Mouse (Mus musculus) intestine, embryonic 14.5 days (tissue): Measurements from ENCODE around the gene Kcnk1. TPM values are rescaled to one million over a fixed set of nuclear protein-coding genes. Genes with fewer than 3 reads are reported as not detected.

Experiments used
- ATAC-seq: fragments of 200-750 bp; cut with Nextera tagmentation; replicated peaks from 2 replicates; pipeline ENCODE4 v1.8.0; 2017; ENCODE audit warnings: low read depth, moderate number of reproducible peaks, moderate TSS enrichment, moderate library complexity; ENCODE audit not compliant: low FRiP score, low TSS enrichment
- DNase-seq: peaks from one replicate; pipeline ENCODE4 v3.0.0-alpha.2; 2018; ENCODE audit warnings: low spot score
- H3K27ac ChIP-seq: fragments of 300-500 bp; sonication (generic); 2 replicates; pipeline ENCODE4 v1.5.1; 2014; ENCODE audit warnings: low read depth, mild to moderate bottlenecking, control low read depth
- H3K27me3 ChIP-seq: fragments of 300-500 bp; sonication (generic); replicated peaks from 2 replicates; pipeline ENCODE4 v1.6.1; 2014; ENCODE audit warnings: low read length, control low read depth; ENCODE audit not compliant: control insufficient read depth, insufficient read depth
- H3K36me3 ChIP-seq: fragments of 300-500 bp; sonication (generic); 2 replicates; pipeline ENCODE4 v1.6.1; 2014; ENCODE audit warnings: low read length, control low read depth; ENCODE audit not compliant: control insufficient read depth, insufficient read depth
- H3K4me1 ChIP-seq: fragments of 300-500 bp; sonication (generic); replicated peaks from 2 replicates; pipeline ENCODE4 v1.6.1; 2014; ENCODE audit warnings: low read length, control low read depth, mixed read lengths; ENCODE audit not compliant: control insufficient read depth, insufficient read depth
- H3K4me2 ChIP-seq: fragments of 300-500 bp; sonication (generic); 2 replicates; pipeline ENCODE4 v1.6.1; 2014; ENCODE audit warnings: low read length
- H3K4me3 ChIP-seq: fragments of 300-500 bp; sonication (generic); 2 replicates; pipeline ENCODE4 v1.5.1; 2014; ENCODE audit warnings: low read depth, low read length, control low read depth, mixed read lengths
- H3K9ac ChIP-seq: fragments of 300-500 bp; sonication (generic); 2 replicates; pipeline ENCODE4 v1.6.1; 2014; ENCODE audit warnings: mild to moderate bottlenecking, low read length
- H3K9me3 ChIP-seq: fragments of 300-500 bp; sonication (generic); 2 replicates; pipeline ENCODE4 v1.6.1; 2016; ENCODE audit warnings: low read length, control low read depth; ENCODE audit not compliant: control insufficient read depth
- WGBS: fragments of 180-500 bp; shearing (Covaris S2); extraction: QIAGEN DNeasy Blood & Tissue Kit; methylation state at CpG from one replicate; pipeline ENCODE4 v1.1.7; 2014; 5-methylcytosine and 5-hydroxymethylcytosine counted together
- polyA plus RNA-seq: library from polyadenylated mRNA; unstranded; fragments of >200 nt; fragmentation: Nextera tagmentation; extraction: Ambion mirVana; gene quantifications from 2 replicates; pipeline ENCODE4 v1.2.1, GENCODE M21; 2014

Kcnk1 gene
- polyA plus RNA-seq, 1 experiment from 2014 or later: 50.3 TPM

DNA sequence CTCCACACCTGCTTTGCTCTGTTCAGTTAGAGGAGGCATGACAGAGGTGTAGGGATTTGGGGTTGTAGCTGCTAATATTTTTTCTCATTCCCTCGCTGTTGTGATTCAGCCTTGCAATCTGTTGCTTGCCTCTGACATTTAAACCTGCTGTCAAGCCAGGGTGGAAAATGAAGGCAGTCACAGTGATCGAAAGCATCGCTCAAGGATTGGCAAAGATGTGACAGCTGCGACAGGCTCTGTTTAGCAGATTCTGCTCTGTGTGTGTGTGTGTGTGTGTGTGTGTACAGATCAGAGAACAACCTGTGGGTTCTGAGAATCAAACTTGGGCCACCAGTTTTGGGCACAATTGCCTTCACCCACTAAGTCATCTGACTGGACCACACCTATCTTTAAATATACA, 50.8 kb downstream of the Kcnk1 start:
- no peak overlapping the region for H3K9ac ChIP-seq

DNA sequence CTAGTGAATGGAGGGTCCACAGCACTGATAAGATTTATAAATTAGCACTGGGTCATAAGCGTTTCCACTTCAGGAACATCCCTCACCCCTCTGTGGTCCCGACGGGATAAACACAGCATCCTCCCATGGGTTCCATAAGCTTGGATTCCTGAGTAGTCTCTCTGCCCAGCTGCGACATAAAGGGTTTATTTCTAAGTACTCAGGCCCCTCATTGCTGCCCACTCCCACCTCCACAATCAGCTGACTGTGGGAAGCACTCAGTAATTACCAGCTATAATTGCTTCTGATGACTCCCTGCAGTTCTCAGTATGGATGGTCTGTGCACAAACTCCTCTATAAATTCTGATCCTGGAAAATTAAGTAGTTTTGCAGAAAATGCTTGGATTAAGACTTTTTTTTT, 58.9 kb downstream of the Kcnk1 start:
- no peaks in the 10 kb centered on the region for H3K36me3 ChIP-seq
- H3K27ac ChIP-seq: no peak overlapping the region
- H3K4me2 ChIP-seq: no peak overlapping the region
- DNase-seq (no peak), ATAC-seq (no peak)
- no peak overlapping the region for H3K9ac ChIP-seq
- H3K4me1 ChIP-seq: no peaks in the 10 kb centered on the region
- no peaks in the 10 kb centered on the region for H3K27me3 ChIP-seq
- no peak overlapping the region for H3K4me3 ChIP-seq
- H3K9me3 ChIP-seq: no peaks in the 10 kb centered on the region
- 64% methylated on average over 4 of the region's 4 CpGs for WGBS

More for the DNA sequence above, 50.8 kb downstream of the Kcnk1 start:
- ATAC-seq (no peak), DNase-seq (no peak)
- no peaks in the 10 kb centered on the region for H3K4me1 ChIP-seq
- no peak overlapping the region for H3K27ac ChIP-seq
- H3K4me2 ChIP-seq: no peak overlapping the region
- 88% methylated on average over 4 of the region's 4 CpGs for WGBS
- no peaks in the 10 kb centered on the region for H3K27me3 ChIP-seq
- no peaks in the 10 kb centered on the region for H3K9me3 ChIP-seq
- H3K4me3 ChIP-seq: no peak overlapping the region
- H3K36me3 ChIP-seq: no peaks in the 10 kb centered on the region

DNA sequence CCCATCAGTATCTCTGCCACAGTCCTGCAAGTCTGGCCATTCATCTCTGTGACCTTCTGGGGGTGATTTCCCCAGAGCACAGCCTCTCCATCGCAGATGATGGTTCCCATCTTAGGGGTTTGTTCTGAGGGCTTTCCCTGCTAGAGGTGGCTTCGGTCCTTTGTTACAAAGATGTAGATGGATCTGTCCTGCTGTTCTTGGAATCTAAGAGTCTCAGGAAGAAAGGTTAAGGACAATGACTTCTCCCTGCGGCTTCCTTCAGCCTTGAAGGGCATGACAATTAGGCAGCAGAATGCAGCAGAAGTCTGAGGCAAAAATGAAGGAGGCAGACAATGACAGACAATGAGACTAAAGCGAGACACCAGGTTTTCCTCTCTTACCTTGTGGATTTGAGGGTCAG, 63.9 kb downstream of the Kcnk1 start:
- H3K9ac ChIP-seq: no peak overlapping the region
- no peaks in the 10 kb centered on the region for H3K4me1 ChIP-seq
- H3K36me3 ChIP-seq: no peaks in the 10 kb centered on the region
- H3K27me3 ChIP-seq: no peaks in the 10 kb centered on the region
- no peak overlapping the region for H3K4me2 ChIP-seq
- DNase-seq (no peak), ATAC-seq (no peak)
- 85% methylated on average over 4 of the region's 4 CpGs for WGBS
- H3K9me3 ChIP-seq: no peaks in the 10 kb centered on the region
- no peak overlapping the region for H3K4me3 ChIP-seq
- no peak overlapping the region for H3K27ac ChIP-seq

DNA sequence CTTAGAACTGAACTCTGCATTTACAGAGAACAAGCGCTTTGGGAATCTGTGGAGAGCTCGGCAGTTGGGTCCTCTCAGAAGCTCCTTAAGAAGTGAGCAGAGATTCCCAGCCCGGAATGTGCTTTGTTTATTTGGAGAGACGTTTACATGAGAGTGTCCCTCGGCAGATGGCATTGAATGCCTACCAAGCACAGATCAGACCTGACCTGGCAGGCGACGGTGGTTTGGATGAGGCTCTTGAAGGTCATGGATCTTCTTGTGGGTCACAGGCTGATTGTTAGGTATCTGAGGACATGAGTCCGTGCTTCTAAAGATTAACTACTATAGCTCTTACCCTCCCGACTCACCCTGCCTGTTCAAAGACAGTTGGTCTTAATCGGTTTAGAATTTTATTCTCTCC, 67.9 kb downstream of the Kcnk1 start:
- Histone ChIP-seq H3K4me3 (no peak overlapping the region), H3K4me2 (no peak overlapping the region), H3K27me3 (no peaks in the 10 kb centered on the region), H3K36me3 (no peaks in the 10 kb centered on the region), H3K9me3 (peaks cover 3% of the 10 kb centered on the region; the same call in 1 of the 2 replicates), H3K9ac (no peak overlapping the region), H3K4me1 (no peaks in the 10 kb centered on the region), H3K27ac (no peak overlapping the region)
- WGBS: 53% methylated on average over 10 of the region's 10 CpGs
- peak; percentile 18 for DNase-seq
- ATAC-seq: no peak

DNA sequence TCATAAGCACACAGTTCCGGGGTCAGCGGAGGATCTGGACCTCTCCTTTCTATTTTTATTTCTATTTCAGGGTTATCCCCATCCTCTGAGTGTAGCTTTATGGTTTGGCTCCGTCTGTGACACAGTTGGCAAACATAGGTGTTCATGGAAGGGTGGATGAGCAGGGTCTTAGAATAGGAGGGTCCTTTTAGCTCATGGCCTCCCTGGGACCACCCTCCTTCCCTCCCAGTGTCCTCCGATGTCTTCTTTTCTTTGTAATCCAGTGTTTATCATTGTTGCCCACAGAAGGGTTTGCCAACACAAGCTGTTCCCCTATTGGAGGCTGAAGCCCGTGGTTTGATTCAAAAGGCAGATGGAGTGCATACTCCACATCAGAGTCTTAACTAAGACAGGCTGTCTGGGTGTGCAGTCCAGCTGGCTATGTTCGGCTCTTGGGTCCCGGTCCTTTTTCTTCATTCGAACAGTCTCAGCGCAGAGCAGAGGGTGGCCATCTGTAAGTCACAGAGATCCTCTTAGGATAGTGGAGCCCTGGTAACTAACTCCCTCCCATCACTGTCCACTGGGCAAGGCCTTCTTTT, 69.0 kb downstream of the Kcnk1 start:
- WGBS: 81% methylated on average over 9 of the region's 9 CpGs
- no peaks in the 10 kb centered on the region for H3K36me3 ChIP-seq
- ATAC-seq: no peak

DNA sequence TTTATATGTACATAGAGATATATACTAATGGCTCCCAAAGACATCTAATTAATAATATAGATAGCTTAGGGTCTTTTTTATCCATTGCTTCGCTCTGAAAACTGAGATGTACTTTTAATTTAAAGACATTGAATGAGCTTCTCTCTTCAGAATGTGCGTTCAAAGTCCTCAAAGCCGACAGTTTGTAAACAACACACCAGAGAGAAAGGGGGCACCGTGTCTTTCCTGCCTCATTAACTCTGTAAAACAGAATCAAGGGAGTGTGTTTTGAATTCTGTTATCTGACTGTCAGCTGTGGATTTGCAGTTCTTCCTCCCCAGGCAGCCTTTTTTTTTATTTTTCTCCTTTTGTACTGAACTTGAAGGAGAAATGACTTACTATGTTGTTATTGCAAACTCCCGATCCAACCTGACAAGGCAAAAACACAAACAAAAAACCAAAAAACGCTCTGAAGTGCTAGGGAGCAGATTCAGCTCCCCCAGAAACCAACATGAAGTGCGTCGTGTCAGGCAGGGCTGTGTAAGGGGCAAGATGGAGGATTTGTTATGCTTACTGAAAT, 69.7 kb downstream of the Kcnk1 start:
- Histone ChIP-seq H3K9ac (no peak overlapping the region), H3K27me3 (no peaks in the 10 kb centered on the region), H3K4me1 (no peaks in the 10 kb centered on the region), H3K4me3 (no peak overlapping the region), H3K9me3 (peaks cover 3% of the 10 kb centered on the region; the same call in 1 of the 2 replicates), H3K36me3 (no peaks in the 10 kb centered on the region), H3K4me2 (no peak overlapping the region), H3K27ac (no peak overlapping the region)
- ATAC-seq (no peak), DNase-seq (peak; percentile 36)
- 42% methylated on average over 8 of the region's 8 CpGs for WGBS

More for the DNA sequence above, 69.0 kb downstream of the Kcnk1 start:
- no peak overlapping the region for H3K4me2 ChIP-seq
- H3K9ac ChIP-seq: no peak overlapping the region
- no peaks in the 10 kb centered on the region for H3K4me1 ChIP-seq
- DNase-seq: no peak
- H3K27ac ChIP-seq: no peak overlapping the region
- no peaks in the 10 kb centered on the region for H3K27me3 ChIP-seq
- H3K9me3 ChIP-seq: peaks cover 3% of the 10 kb centered on the region; the same call in 1 of the 2 replicates
- no peak overlapping the region for H3K4me3 ChIP-seq

DNA sequence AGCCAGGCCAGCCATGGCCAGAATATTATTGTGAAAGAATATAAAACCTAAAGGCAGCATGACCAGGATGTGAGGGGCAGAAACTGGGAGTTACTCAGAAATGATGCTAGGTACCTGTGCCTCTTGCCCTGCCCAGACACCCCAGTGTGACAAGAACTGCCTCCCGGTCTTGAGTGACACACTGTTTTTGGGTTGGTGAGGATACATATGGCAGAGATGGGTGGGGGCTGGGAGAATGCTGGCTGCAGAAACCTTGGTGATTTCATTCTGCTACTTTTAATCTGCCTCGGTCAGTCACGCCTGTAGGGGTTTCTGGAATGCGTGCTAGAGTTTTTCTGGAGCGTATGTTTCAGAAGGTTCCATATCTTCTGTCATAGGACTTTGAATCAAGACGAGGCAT, 72.3 kb downstream of the Kcnk1 start:
- 56% methylated on average over 6 of the region's 6 CpGs for WGBS
- Histone ChIP-seq H3K27me3 (no peaks in the 10 kb centered on the region), H3K36me3 (no peaks in the 10 kb centered on the region), H3K4me2 (no peak overlapping the region), H3K9me3 (peaks cover 3% of the 10 kb centered on the region; the same call in 1 of the 2 replicates), H3K4me1 (no peaks in the 10 kb centered on the region), H3K4me3 (no peak overlapping the region), H3K9ac (no peak overlapping the region), H3K27ac (no peak overlapping the region)
- ATAC-seq (no peak), DNase-seq (peak; percentile 16)

DNA sequence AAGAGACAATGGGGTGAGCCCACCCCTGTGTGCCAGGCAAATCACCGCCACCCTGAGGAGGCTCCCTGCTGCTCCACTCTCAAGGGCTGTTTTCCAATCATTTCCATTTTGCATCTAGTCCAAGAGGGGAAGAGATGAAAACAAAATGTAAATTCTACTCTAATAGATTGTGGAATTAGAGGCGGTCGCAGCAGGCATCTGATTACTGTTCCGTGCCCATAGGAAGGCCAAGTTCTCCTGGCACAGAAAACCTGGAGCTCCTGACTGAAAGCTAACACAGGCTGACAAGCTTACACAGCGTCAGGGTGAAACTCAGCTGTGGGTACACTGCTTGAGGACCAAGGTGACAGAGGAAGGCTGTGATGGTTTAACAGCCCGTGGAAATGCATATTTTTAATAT, 73.2 kb downstream of the Kcnk1 start:
- Histone ChIP-seq H3K9me3 (peaks cover 3% of the 10 kb centered on the region; the same call in 1 of the 2 replicates), H3K9ac (no peak overlapping the region), H3K27me3 (no peaks in the 10 kb centered on the region), H3K27ac (no peak overlapping the region), H3K4me2 (no peak overlapping the region), H3K4me3 (no peak overlapping the region), H3K4me1 (no peaks in the 10 kb centered on the region), H3K36me3 (no peaks in the 10 kb centered on the region)
- 90% methylated on average over 6 of the region's 6 CpGs for WGBS
- no peak for ATAC-seq
- DNase-seq: no peak

DNA sequence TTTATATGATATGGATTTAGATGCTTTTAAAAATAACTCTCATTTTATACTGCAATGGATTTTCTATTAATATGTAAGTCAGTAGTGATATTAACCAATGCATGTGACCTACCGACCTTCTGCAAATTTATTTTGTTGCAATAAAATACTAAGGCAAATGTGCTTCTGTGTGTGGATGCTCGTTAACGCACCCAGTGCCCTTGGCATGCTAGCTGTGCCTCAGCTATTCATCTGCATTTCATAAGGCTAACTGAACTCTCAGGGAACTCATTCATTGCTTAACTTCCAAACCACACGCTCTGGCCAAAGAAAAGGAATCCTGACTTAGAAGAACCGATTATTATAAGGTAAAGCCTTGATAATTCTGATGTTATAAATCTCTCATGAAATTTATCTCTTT, 77.7 kb downstream of the Kcnk1 start:
- Histone ChIP-seq H3K36me3 (no peaks in the 10 kb centered on the region), H3K4me2 (no peak overlapping the region), H3K27me3 (no peaks in the 10 kb centered on the region), H3K9me3 (no peaks in the 10 kb centered on the region), H3K4me3 (no peak overlapping the region), H3K27ac (no peak overlapping the region), H3K9ac (no peak overlapping the region), H3K4me1 (no peaks in the 10 kb centered on the region)
- peak; percentile 27 for DNase-seq
- no peak for ATAC-seq
- WGBS: 73% methylated on average over 5 of the region's 5 CpGs
